Mouse (Mus musculus) olfactory bulb, adult 2 months (tissue): ENCODE results near the gene Pla2g7.

Source experiments
- CTCF ChIP-seq: fragments of 200-500 bp; IDR thresholded peaks from 2 replicates; pipeline ENCODE4 v1.5.1; 2012; ENCODE audit warnings: low read depth, mild to moderate bottlenecking, low read length, moderate library complexity; ENCODE audit not compliant: insufficient read depth
- POLR2A ChIP-seq: fragments of 200-500 bp; IDR thresholded peaks from 2 replicates; pipeline ENCODE4 v1.6.1; 2012; ENCODE audit warnings: mild to moderate bottlenecking, low read depth, low read length, moderate library complexity; ENCODE audit not compliant: insufficient read depth

- no peak for TF ChIP-seq CTCF
- TF ChIP-seq POLR2A, result no peak
These were observed 29.1 kb upstream of the Pla2g7 start for GRCm38 (mm10) chr17:43538767-43539166.
